ENCODE assay signal across 27 mouse cellular contexts in genomic region chr7:46548124-46548523, GRCm38 (mm10).
DNase-seq lines count a peak whose midpoint lies in the region; ATAC-seq and TF ChIP-seq lines count a peak whose summit lies in the region.
"Had no signal": no experiment of that assay in that cellular context is flagged by ENCODE, and none has a peak within 500 bp of the region (broad histone marks: within the 10 kb centered on the region; RNA-seq: fewer than 3 reads in every experiment).

No protein-coding gene starts in this region.

- no peak overlapping the region for H3K4me2 ChIP-seq in lung, embryonic 14.5 days
- H3K4me2 ChIP-seq in lung, embryonic 16.5 days (ENCODE audit: low read depth, low read length): no peak overlapping the region
- H3K4me2 ChIP-seq in midbrain, embryonic 11.5 days: no peak overlapping the region
- H3K4me2 ChIP-seq: embryonic facial prominence, embryonic 13.5 days; embryonic facial prominence, embryonic 15.5 days; forebrain, embryonic 12.5 days had no signal

- no peaks in the 10 kb centered on the region for H3K27me3 ChIP-seq in lung, embryonic 14.5 days (ENCODE audit: insufficient read depth, low read length)
- H3K27me3 ChIP-seq in lung, embryonic 16.5 days (ENCODE audit: control insufficient read depth, insufficient read depth, low read depth, low read length): no peaks in the 10 kb centered on the region
- H3K27me3 ChIP-seq in midbrain, embryonic 11.5 days (ENCODE audit: control insufficient read depth, insufficient read depth, low read length): no peaks in the 10 kb centered on the region
- no peaks in the 10 kb centered on the region for H3K27me3 ChIP-seq in midbrain, embryonic 10.5 days (ENCODE audit: low read depth, poor library complexity, severe bottlenecking)
- H3K27me3 ChIP-seq: CH12.LX; embryonic facial prominence, embryonic 13.5 days; embryonic facial prominence, embryonic 15.5 days; forebrain, embryonic 12.5 days had no signal

- H3K36me3 ChIP-seq in lung, embryonic 14.5 days (ENCODE audit: insufficient read depth): no peaks in the 10 kb centered on the region
- H3K36me3 ChIP-seq in lung, embryonic 16.5 days (ENCODE audit: control insufficient read depth, insufficient read depth, low read length): no peaks in the 10 kb centered on the region
- no peaks in the 10 kb centered on the region for H3K36me3 ChIP-seq in midbrain, embryonic 11.5 days (ENCODE audit: control insufficient read depth, insufficient read depth, low read length)
- H3K36me3 ChIP-seq in midbrain, embryonic 10.5 days: no peaks in the 10 kb centered on the region
- H3K36me3 ChIP-seq: embryonic facial prominence, embryonic 13.5 days; embryonic facial prominence, embryonic 15.5 days; forebrain, embryonic 10.5 days; forebrain, embryonic 12.5 days had no signal

- H3K4me1 ChIP-seq in lung, embryonic 14.5 days (ENCODE audit: insufficient read depth): 0 out of 2 replicates have a peak, but pooled peaks cover 9% of the 10 kb centered on the region
- peaks cover 8% of the 10 kb centered on the region for H3K4me1 ChIP-seq in lung, embryonic 16.5 days (replicated peaks; ENCODE audit: control insufficient read depth, insufficient read depth, low read length)
- H3K4me1 ChIP-seq in midbrain, embryonic 11.5 days (ENCODE audit: control insufficient read depth, insufficient read depth, low read length): no peaks in the 10 kb centered on the region
- peaks cover 12% of the 10 kb centered on the region; the same call in 1 of the 2 replicates for H3K4me1 ChIP-seq in midbrain, embryonic 10.5 days
- H3K4me1 ChIP-seq: embryonic facial prominence, embryonic 15.5 days had no signal

- no peaks in the 10 kb centered on the region for H3K9me3 ChIP-seq in lung, embryonic 14.5 days (ENCODE audit: low read depth, low read length)
- H3K9me3 ChIP-seq in lung, embryonic 16.5 days (ENCODE audit: control insufficient read depth, low read length): no peaks in the 10 kb centered on the region
- H3K9me3 ChIP-seq in midbrain, embryonic 11.5 days (ENCODE audit: control insufficient read depth, low read length): no peaks in the 10 kb centered on the region
- H3K9me3 ChIP-seq in midbrain, embryonic 10.5 days (replicated peaks): no peaks in the 10 kb centered on the region
- H3K9me3 ChIP-seq: embryonic facial prominence, embryonic 13.5 days; embryonic facial prominence, embryonic 15.5 days; forebrain, embryonic 10.5 days; forebrain, embryonic 12.5 days; G1E had no signal

- 36% methylated on average over 3 of the region's 3 CpGs for WGBS in lung, embryonic 14.5 days
- WGBS in lung, embryonic 16.5 days: 40% methylated on average over 3 of the region's 3 CpGs
- 83% methylated on average over 3 of the region's 3 CpGs for WGBS in midbrain, embryonic 11.5 days
- 90% methylated on average over 3 of the region's 3 CpGs for WGBS in midbrain, embryonic 10.5 days

- ATAC-seq in lung, embryonic 14.5 days (ENCODE audit: insufficient read depth): peak; percentile 55
- peak; percentile 51 for ATAC-seq in lung, embryonic 16.5 days (ENCODE audit: low read depth)
- ATAC-seq in midbrain, embryonic 11.5 days (ENCODE audit: low FRiP score): no peak
- ATAC-seq: CD4-positive, CD25-positive, alpha-beta regulatory T cell, adult 4 months; forebrain, embryonic 14.5 days; forebrain, embryonic 16.5 days had no signal

- H3K27ac ChIP-seq in lung, embryonic 14.5 days (ENCODE audit: low read depth): no peak overlapping the region
- H3K27ac ChIP-seq in lung, embryonic 16.5 days (ENCODE audit: low read length): no peak overlapping the region; the same call in 1 of the 2 replicates
- no peak overlapping the region for H3K27ac ChIP-seq in midbrain, embryonic 11.5 days (ENCODE audit: low read depth, low read length)
- no peak overlapping the region for H3K27ac ChIP-seq in midbrain, embryonic 10.5 days (replicated peaks)
- H3K27ac ChIP-seq: embryonic facial prominence, embryonic 13.5 days; embryonic facial prominence, embryonic 15.5 days; forebrain, embryonic 10.5 days; forebrain, embryonic 12.5 days had no signal

- no peak overlapping the region for H3K9ac ChIP-seq in lung, embryonic 14.5 days
- no peak overlapping the region for H3K9ac ChIP-seq in lung, embryonic 16.5 days (ENCODE audit: low read length)
- H3K9ac ChIP-seq in midbrain, embryonic 11.5 days (ENCODE audit: low read length): no peak overlapping the region
- H3K9ac ChIP-seq: embryonic facial prominence, embryonic 13.5 days; embryonic facial prominence, embryonic 15.5 days; forebrain, embryonic 12.5 days had no signal

- no peak overlapping the region for H3K4me3 ChIP-seq in lung, embryonic 14.5 days (ENCODE audit: low read depth, low read length)
- no peak overlapping the region for H3K4me3 ChIP-seq in lung, embryonic 16.5 days (ENCODE audit: low read length)
- H3K4me3 ChIP-seq in midbrain, embryonic 11.5 days (ENCODE audit: low read depth, low read length): no peak overlapping the region
- H3K4me3 ChIP-seq in midbrain, embryonic 10.5 days: no peak overlapping the region
- H3K4me3 ChIP-seq: embryonic facial prominence, embryonic 13.5 days; embryonic facial prominence, embryonic 15.5 days; erythroblast, embryonic 14.5 days; forebrain, embryonic 10.5 days; forebrain, embryonic 12.5 days had no signal

- TF ChIP-seq CTCF in lung, embryonic 14.5 days (IDR thresholded peaks at IDR 0.05; ENCODE audit: low read depth): no peak

- DNase-seq in lung, embryonic 14.5 days: peak; percentile 69
- no peak for DNase-seq in lung, postnatal 36 days
- no peak for DNase-seq in lung, postnatal 10 days
- peak; percentile 8 for DNase-seq in midbrain, embryonic 11.5 days (ENCODE audit: low spot score, missing footprints)
- DNase-seq in midbrain, embryonic 10.5 days (ENCODE audit: low spot score): no peak
- DNase-seq: adrenal gland, adult 2 months; adrenal gland, postnatal 10 days; adrenal gland, postnatal 25 days; B cell, adult 2 months; cerebellum, adult 11 months; cerebellum, adult 18-20 months; cerebellum, adult 8-10 months; cerebellum, adult 9-11 months; cerebellum, postnatal 14 days; cerebellum, postnatal 36 days; embryo, embryonic 11 days had no signal

Comparison
In these comparisons a context has a peak if more than half of its experiments do, and no peak if none do; other contexts are left out.
1. DNase-seq: peak in lung, embryonic 14.5 days (single experiment) and midbrain, embryonic 11.5 days (single experiment); none in lung, postnatal 36 days (single experiment), lung, postnatal 10 days (single experiment) and midbrain, embryonic 10.5 days (single experiment).